Mouse (Mus musculus) induced T-regulatory cell, adult 2 months (primary cell): ENCODE results near the gene B9d2.
A peak's percentile ranks its signal among the peaks of the same experiment; 100 is the strongest.
"Not testable (repeated sequence)": the region's sequence is repeated elsewhere in the genome, so short reads cannot be mapped to it uniquely, and the experiment has no call there.

ENCODE experiments used
- DNase-seq: peaks from one replicate; pipeline ENCODE4 v3.0.0-alpha.2; 2012; ENCODE audit warnings: low read depth

The B9d2 gene

GRCm38 (mm10) chr7:25704716-25705364 lies 24.3 kb downstream of the B9d2 start:
- no peak for DNase-seq

GRCm38 (mm10) chr7:25705801-25706251 lies 25.2 kb downstream of the B9d2 start:
- DNase-seq = peak; percentile 40

GRCm38 (mm10) chr7:25706578-25707170 lies 26.1 kb downstream of the B9d2 start:
- no peak for DNase-seq

- DNase-seq = peak; percentile 67
Measured at GRCm38 (mm10) chr7:25707581-25708292, 27.2 kb downstream of the B9d2 start.

GRCm38 (mm10) chr7:25709961-25710360 lies 29.4 kb downstream of the B9d2 start:
- no peak for DNase-seq

GRCm38 (mm10) chr7:25710519-25711130 lies 30.0 kb downstream of the B9d2 start:
- peak; percentile 28 for DNase-seq

GRCm38 (mm10) chr7:25711165-25711564 lies 30.6 kb downstream of the B9d2 start:
- DNase-seq = peak; percentile 15

- peak; percentile 25 for DNase-seq
Measured at GRCm38 (mm10) chr7:25711731-25712197, 31.2 kb downstream of the B9d2 start.

GRCm38 (mm10) chr7:25712801-25713200 lies 32.2 kb downstream of the B9d2 start:
- no peak for DNase-seq

GRCm38 (mm10) chr7:25714581-25714980 lies 34.0 kb downstream of the B9d2 start:
- DNase-seq = no peak

GRCm38 (mm10) chr7:25715731-25716271 lies 35.2 kb downstream of the B9d2 start:
- DNase-seq = no peak

GRCm38 (mm10) chr7:25717478-25717877 lies 36.9 kb downstream of the B9d2 start:
- DNase-seq = peak; percentile 25

GRCm38 (mm10) chr7:25718788-25719417 lies 38.3 kb downstream of the B9d2 start, which contains the start of gene Ccdc97:
TSS of gene Ccdc97 (minus strand) at chr7:25719088.
- DNase-seq = peak; percentile 99

- peak; percentile 81 for DNase-seq
Measured at GRCm38 (mm10) chr7:25719761-25720610, 39.4 kb downstream of the B9d2 start.

- no peak for DNase-seq
Measured at GRCm38 (mm10) chr7:25720760-25721159, 40.2 kb downstream of the B9d2 start.

GRCm38 (mm10) chr7:25721776-25722175 lies 41.2 kb downstream of the B9d2 start:
- DNase-seq = not testable (repeated sequence)

- DNase-seq = no peak
Measured at GRCm38 (mm10) chr7:25725886-25726285, 45.3 kb downstream of the B9d2 start.

- no peak for DNase-seq
Measured at GRCm38 (mm10) chr7:25727800-25728199, 47.2 kb downstream of the B9d2 start.

GRCm38 (mm10) chr7:25729396-25729795 lies 48.8 kb downstream of the B9d2 start:
- no peak for DNase-seq

GRCm38 (mm10) chr7:25729862-25730261 lies 49.3 kb downstream of the B9d2 start:
- DNase-seq = no peak
